Comparison of ENCODE assay signal across 12 mouse cellular contexts in the genomic region with DNA sequence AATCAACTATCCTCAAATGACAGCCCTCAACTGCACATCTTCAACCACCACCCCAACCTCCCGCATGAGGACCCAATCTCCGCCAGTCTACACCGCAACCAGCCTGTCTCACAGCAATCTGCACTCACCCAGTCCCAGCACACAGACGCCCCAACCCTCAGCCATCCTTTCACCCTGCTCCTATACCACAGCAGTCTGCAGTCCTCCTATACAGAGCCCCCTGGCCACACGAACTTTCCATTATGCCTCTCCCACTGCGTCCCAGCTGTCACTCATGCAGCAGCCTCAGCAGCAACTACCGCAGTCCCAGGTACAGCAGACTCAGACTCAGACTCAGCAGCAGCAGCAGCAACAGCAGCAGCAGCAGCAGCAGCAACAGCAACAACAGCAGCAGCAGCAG.
DNase-seq lines count a peak whose midpoint lies in the region; ATAC-seq lines count a peak whose summit lies in the region.
"Had no signal": no experiment of that assay in that cellular context is flagged by ENCODE, and none has a peak within 500 bp of the region (broad histone marks: within the 10 kb centered on the region; RNA-seq: fewer than 3 reads in every experiment).

No protein-coding gene starts in this region.

- H3K9ac ChIP-seq in kidney, embryonic 14.5 days (ENCODE audit: low read depth, low read length): no peak overlapping the region
- H3K9ac ChIP-seq in neural tube, embryonic 11.5 days (ENCODE audit: low read length): no peak overlapping the region
- H3K9ac ChIP-seq in embryonic facial prominence, embryonic 11.5 days (replicated peaks; ENCODE audit: low read length): no peak overlapping the region
- no peak overlapping the region for H3K9ac ChIP-seq in neural tube, embryonic 14.5 days (replicated peaks; ENCODE audit: low read depth, low read length)
- H3K9ac ChIP-seq in intestine, embryonic 15.5 days: no peak overlapping the region
- H3K9ac ChIP-seq: heart, embryonic 13.5 days; liver, embryonic 13.5 days had no signal

- H3K9me3 ChIP-seq in kidney, embryonic 14.5 days (ENCODE audit: control insufficient read depth, low read length): no peaks in the 10 kb centered on the region
- H3K9me3 ChIP-seq in neural tube, embryonic 11.5 days (ENCODE audit: control insufficient read depth, low read length): no peaks in the 10 kb centered on the region
- H3K9me3 ChIP-seq in embryonic facial prominence, embryonic 11.5 days (replicated peaks; ENCODE audit: control insufficient read depth, low read length): no peaks in the 10 kb centered on the region
- no peaks in the 10 kb centered on the region for H3K9me3 ChIP-seq in neural tube, embryonic 14.5 days (ENCODE audit: control insufficient read depth, low read length)
- H3K9me3 ChIP-seq in intestine, embryonic 15.5 days: no peaks in the 10 kb centered on the region
- H3K9me3 ChIP-seq: heart, embryonic 13.5 days; liver, embryonic 13.5 days had no signal

- DNase-seq in kidney, postnatal 10 days: no peak
- no peak for DNase-seq in neural tube, embryonic 11.5 days (ENCODE audit: low spot score)
- DNase-seq in neural tube, embryonic 10.5 days (ENCODE audit: extremely low spot score, low spot score): no peak
- no peak for DNase-seq in embryonic facial prominence, embryonic 11.5 days (ENCODE audit: low spot score)
- DNase-seq: embryo, embryonic 11 days; kidney, postnatal 14 days; layer of hippocampus, adult 9-11 months; liver, embryonic 13.5 days had no signal

- WGBS in kidney, embryonic 14.5 days: 59% methylated on average over 7 of the region's 7 CpGs
- 72% methylated on average over 7 of the region's 7 CpGs for WGBS in neural tube, embryonic 11.5 days
- 61% methylated on average over 7 of the region's 7 CpGs for WGBS in embryonic facial prominence, embryonic 11.5 days
- 67% methylated on average over 7 of the region's 7 CpGs for WGBS in neural tube, embryonic 14.5 days
- WGBS in intestine, embryonic 15.5 days: 75% methylated on average over 7 of the region's 7 CpGs

- H3K27me3 ChIP-seq in kidney, embryonic 14.5 days (ENCODE audit: control insufficient read depth, insufficient read depth, low read length): no peaks in the 10 kb centered on the region
- H3K27me3 ChIP-seq in neural tube, embryonic 11.5 days (ENCODE audit: control insufficient read depth, insufficient read depth, low read length): no peaks in the 10 kb centered on the region
- H3K27me3 ChIP-seq in embryonic facial prominence, embryonic 11.5 days (ENCODE audit: control insufficient read depth, insufficient read depth, low read length): no peaks in the 10 kb centered on the region
- no peaks in the 10 kb centered on the region for H3K27me3 ChIP-seq in neural tube, embryonic 14.5 days (ENCODE audit: control insufficient read depth, insufficient read depth, low read length)
- H3K27me3 ChIP-seq in intestine, embryonic 15.5 days (replicated peaks): no peaks in the 10 kb centered on the region
- H3K27me3 ChIP-seq: heart, embryonic 13.5 days; liver, embryonic 13.5 days had no signal

- no peaks in the 10 kb centered on the region for H3K4me1 ChIP-seq in kidney, embryonic 14.5 days (ENCODE audit: control insufficient read depth, insufficient read depth, low read length)
- no peaks in the 10 kb centered on the region for H3K4me1 ChIP-seq in neural tube, embryonic 11.5 days (ENCODE audit: control insufficient read depth, insufficient read depth, low read length)
- H3K4me1 ChIP-seq in embryonic facial prominence, embryonic 11.5 days (ENCODE audit: control insufficient read depth, insufficient read depth, low read length): no peaks in the 10 kb centered on the region
- no peaks in the 10 kb centered on the region for H3K4me1 ChIP-seq in neural tube, embryonic 14.5 days (ENCODE audit: control insufficient read depth, insufficient read depth, low read length)
- no peaks in the 10 kb centered on the region for H3K4me1 ChIP-seq in intestine, embryonic 15.5 days (replicated peaks)
- H3K4me1 ChIP-seq: heart, embryonic 13.5 days; liver, embryonic 13.5 days had no signal

- H3K36me3 ChIP-seq in kidney, embryonic 14.5 days (ENCODE audit: control insufficient read depth, insufficient read depth, low read length): no peaks in the 10 kb centered on the region
- H3K36me3 ChIP-seq in neural tube, embryonic 11.5 days (ENCODE audit: control insufficient read depth, insufficient read depth, low read length): no peaks in the 10 kb centered on the region
- H3K36me3 ChIP-seq in embryonic facial prominence, embryonic 11.5 days (replicated peaks; ENCODE audit: control insufficient read depth, insufficient read depth, low read depth, low read length): no peaks in the 10 kb centered on the region
- no peaks in the 10 kb centered on the region for H3K36me3 ChIP-seq in neural tube, embryonic 14.5 days (ENCODE audit: control insufficient read depth, insufficient read depth, low read length)
- no peaks in the 10 kb centered on the region for H3K36me3 ChIP-seq in intestine, embryonic 15.5 days
- H3K36me3 ChIP-seq: heart, embryonic 13.5 days; liver, embryonic 13.5 days had no signal

- no peak overlapping the region for H3K4me3 ChIP-seq in kidney, embryonic 14.5 days (ENCODE audit: low read length)
- H3K4me3 ChIP-seq in neural tube, embryonic 11.5 days (ENCODE audit: low read depth, low read length): no peak overlapping the region
- no peak overlapping the region for H3K4me3 ChIP-seq in embryonic facial prominence, embryonic 11.5 days (ENCODE audit: low read depth, low read length)
- no peak overlapping the region for H3K4me3 ChIP-seq in neural tube, embryonic 14.5 days (ENCODE audit: low read depth, low read length)
- H3K4me3 ChIP-seq in intestine, embryonic 15.5 days (replicated peaks): no peak overlapping the region
- H3K4me3 ChIP-seq: heart, embryonic 13.5 days; liver, embryonic 13.5 days had no signal

- peak; percentile 72; the same call in 1 of the 2 replicates for ATAC-seq in kidney, embryonic 14.5 days (ENCODE audit: low FRiP score, low TSS enrichment)
- ATAC-seq in neural tube, embryonic 11.5 days (ENCODE audit: insufficient read depth, low FRiP score, low TSS enrichment): 0 out of 2 replicates have a peak, but pooled peaks have one; percentile 32
- ATAC-seq in embryonic facial prominence, embryonic 11.5 days (replicated peaks; ENCODE audit: insufficient number of reproducible peaks, low FRiP score, low TSS enrichment, low read depth): peak; percentile 75; the same call in 1 of the 2 replicates
- ATAC-seq in neural tube, embryonic 14.5 days (ENCODE audit: low read depth): peak; percentile 49; the same call in 1 of the 2 replicates
- no peak for ATAC-seq in intestine, embryonic 15.5 days

- H3K4me2 ChIP-seq in kidney, embryonic 14.5 days (replicated peaks; ENCODE audit: low read depth, low read length): no peak overlapping the region
- no peak overlapping the region for H3K4me2 ChIP-seq in neural tube, embryonic 11.5 days (ENCODE audit: low read depth)
- H3K4me2 ChIP-seq in embryonic facial prominence, embryonic 11.5 days (ENCODE audit: low read depth, low read length): no peak overlapping the region
- H3K4me2 ChIP-seq in neural tube, embryonic 14.5 days (ENCODE audit: low read depth, low read length): no peak overlapping the region
- no peak overlapping the region for H3K4me2 ChIP-seq in intestine, embryonic 15.5 days (replicated peaks)
- H3K4me2 ChIP-seq: heart, embryonic 13.5 days; liver, embryonic 13.5 days had no signal

- no peak overlapping the region for H3K27ac ChIP-seq in kidney, embryonic 14.5 days (ENCODE audit: low read depth, low read length)
- H3K27ac ChIP-seq in neural tube, embryonic 11.5 days (ENCODE audit: low read depth, low read length): no peak overlapping the region
- no peak overlapping the region for H3K27ac ChIP-seq in embryonic facial prominence, embryonic 11.5 days (replicated peaks; ENCODE audit: low read depth, low read length)
- H3K27ac ChIP-seq in neural tube, embryonic 14.5 days (ENCODE audit: low read depth, low read length): no peak overlapping the region
- H3K27ac ChIP-seq in intestine, embryonic 15.5 days: no peak overlapping the region
- H3K27ac ChIP-seq: heart, embryonic 13.5 days; liver, embryonic 13.5 days had no signal
